Mouse (Mus musculus): Measurements from ENCODE around the gene Depdc5. TPM values are rescaled to one million over a fixed set of nuclear protein-coding genes. Genes with fewer than 3 reads are reported as not detected.
"Not testable (repeated sequence)": the region's sequence is repeated elsewhere in the genome, so short reads cannot be mapped to it uniquely, and the experiment has no call there.

The Depdc5 gene
- polyA plus RNA-seq, 1 experiment from 2014 or later: 36.3 TPM

DNA sequence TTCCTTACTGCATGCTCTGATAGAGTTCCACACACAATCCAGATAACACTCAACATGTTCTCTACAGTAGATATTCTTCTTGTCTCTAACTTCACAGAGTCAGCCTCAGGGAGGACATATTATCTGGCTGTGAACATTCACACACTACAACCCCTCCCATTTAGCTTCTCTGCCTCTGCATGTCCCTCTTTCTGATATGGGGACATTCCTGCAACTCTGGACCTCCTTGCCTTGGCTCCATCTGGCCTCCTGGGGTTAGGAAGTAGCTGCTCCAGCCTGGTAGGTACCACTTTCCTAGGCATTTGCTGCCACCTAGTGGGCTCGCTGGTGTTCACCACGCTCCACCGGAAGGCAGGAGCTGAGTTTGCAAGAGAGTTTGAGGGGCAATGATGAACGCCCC is 169.6 kb downstream of the Depdc5 start:
- ATAC-seq (ENCODE audit: insufficient number of reproducible peaks, insufficient read depth, low FRiP score, low TSS enrichment, low read depth): peak; percentile 73; the same call in 1 of the 2 replicates
- Histone ChIP-seq H3K4me2 (no peak overlapping the region), H3K27ac (no peak overlapping the region), H3K4me3 (replicated peaks) (no peak overlapping the region), H3K27me3 (no peaks in the 10 kb centered on the region), H3K9ac (replicated peaks) (no peak overlapping the region), H3K36me3 (peaks cover 11% of the 10 kb centered on the region), H3K4me1 (replicated peaks) (no peaks in the 10 kb centered on the region), H3K9me3 (no peaks in the 10 kb centered on the region)
- under 1% methylated on average over 4 of the region's 4 CpGs for WGBS

DNA sequence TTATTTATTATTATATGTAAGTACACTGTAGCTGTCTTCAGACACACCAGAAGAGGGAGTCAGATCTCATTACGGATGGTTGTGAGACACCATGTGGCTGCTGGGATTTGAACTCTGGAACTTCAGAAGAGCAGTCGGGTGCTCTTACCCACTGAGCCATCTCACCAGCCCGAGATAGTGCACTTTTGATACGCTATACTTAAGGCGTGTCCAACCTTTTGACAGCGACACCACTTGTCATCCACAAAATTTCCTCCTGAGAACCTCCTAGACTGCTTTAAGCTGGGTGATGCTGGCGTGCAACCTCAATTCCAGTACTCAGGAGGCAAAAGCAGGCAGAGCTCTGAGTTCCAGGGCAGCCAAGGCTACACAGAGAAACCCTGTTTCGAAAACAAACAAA is 170.1 kb downstream of the Depdc5 start:
- not testable (repeated sequence) for H3K9me3 ChIP-seq; H3K36me3 ChIP-seq; H3K4me3 ChIP-seq (replicated peaks); H3K27me3 ChIP-seq; H3K9ac ChIP-seq (replicated peaks); H3K27ac ChIP-seq; ATAC-seq (ENCODE audit: insufficient number of reproducible peaks, insufficient read depth, low FRiP score, low TSS enrichment, low read depth); H3K4me1 ChIP-seq (replicated peaks); H3K4me2 ChIP-seq
- whole genome bisulfite sequencing: 44% methylated on average over 8 of the region's 8 CpGs

DNA sequence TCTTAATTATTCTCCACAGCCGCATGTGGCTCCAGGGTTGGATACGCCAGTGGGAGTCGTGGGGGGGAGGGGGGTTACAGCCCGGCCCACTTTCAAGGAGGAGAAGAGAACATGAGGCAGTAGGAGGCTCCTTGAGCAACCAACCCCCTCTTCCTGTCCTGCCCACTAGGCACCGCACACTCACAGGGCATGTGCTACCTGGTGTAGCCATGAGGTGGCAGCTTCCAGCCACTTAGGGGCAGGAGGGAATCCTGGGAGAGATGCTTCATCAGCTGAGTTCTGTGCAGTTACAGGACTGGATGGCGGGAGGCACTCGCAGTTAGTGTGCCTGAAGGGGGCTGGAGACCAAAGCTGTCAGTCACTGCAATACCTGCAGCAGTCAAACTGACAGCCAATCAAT is 170.6 kb downstream of the Depdc5 start:
- no peak for ATAC-seq (ENCODE audit: insufficient number of reproducible peaks, insufficient read depth, low FRiP score, low TSS enrichment, low read depth)
- H3K4me2 ChIP-seq: no peak overlapping the region
- H3K4me3 ChIP-seq (replicated peaks): no peak overlapping the region
- peaks cover 1% of the 10 kb centered on the region; the same call in 1 of the 2 replicates for H3K36me3 ChIP-seq
- no peaks in the 10 kb centered on the region for H3K9me3 ChIP-seq
- H3K27ac ChIP-seq: no peak overlapping the region
- 14% methylated on average over 7 of the region's 7 CpGs for WGBS
- H3K9ac ChIP-seq (replicated peaks): peak overlapping the region; percentile 34; the same call in 1 of the 2 replicates
- no peaks in the 10 kb centered on the region for H3K4me1 ChIP-seq (replicated peaks)
- H3K27me3 ChIP-seq: no peaks in the 10 kb centered on the region

DNA sequence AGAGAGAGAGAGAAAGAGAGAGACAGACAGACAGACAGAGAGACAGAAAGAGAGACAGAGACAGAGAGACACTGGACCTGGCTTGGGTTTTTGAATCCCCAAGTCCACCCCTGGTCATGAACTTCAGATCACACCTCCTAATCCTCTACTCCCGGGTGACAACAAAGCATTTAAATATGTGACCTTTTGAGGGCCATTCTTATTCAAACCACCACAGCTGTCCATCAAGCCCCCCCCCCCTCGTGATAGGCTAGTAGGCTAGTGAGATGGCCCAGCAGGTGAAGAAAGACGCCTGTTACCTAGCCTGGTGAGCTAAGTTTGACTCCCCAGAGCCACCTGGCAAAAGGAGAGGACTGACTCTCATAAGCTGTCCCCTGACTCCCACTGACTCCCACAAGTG is 171.4 kb downstream of the Depdc5 start:
- no peak overlapping the region for H3K27ac ChIP-seq
- ATAC-seq (ENCODE audit: insufficient number of reproducible peaks, insufficient read depth, low FRiP score, low TSS enrichment, low read depth): no peak
- H3K4me2 ChIP-seq: no peak overlapping the region
- no peaks in the 10 kb centered on the region for H3K36me3 ChIP-seq
- H3K27me3 ChIP-seq: no peaks in the 10 kb centered on the region
- no peak overlapping the region for H3K9ac ChIP-seq (replicated peaks)
- 32% methylated on average over 3 of the region's 3 CpGs for WGBS
- no peaks in the 10 kb centered on the region for H3K9me3 ChIP-seq
- H3K4me3 ChIP-seq (replicated peaks): no peak overlapping the region
- H3K4me1 ChIP-seq (replicated peaks): no peaks in the 10 kb centered on the region

DNA sequence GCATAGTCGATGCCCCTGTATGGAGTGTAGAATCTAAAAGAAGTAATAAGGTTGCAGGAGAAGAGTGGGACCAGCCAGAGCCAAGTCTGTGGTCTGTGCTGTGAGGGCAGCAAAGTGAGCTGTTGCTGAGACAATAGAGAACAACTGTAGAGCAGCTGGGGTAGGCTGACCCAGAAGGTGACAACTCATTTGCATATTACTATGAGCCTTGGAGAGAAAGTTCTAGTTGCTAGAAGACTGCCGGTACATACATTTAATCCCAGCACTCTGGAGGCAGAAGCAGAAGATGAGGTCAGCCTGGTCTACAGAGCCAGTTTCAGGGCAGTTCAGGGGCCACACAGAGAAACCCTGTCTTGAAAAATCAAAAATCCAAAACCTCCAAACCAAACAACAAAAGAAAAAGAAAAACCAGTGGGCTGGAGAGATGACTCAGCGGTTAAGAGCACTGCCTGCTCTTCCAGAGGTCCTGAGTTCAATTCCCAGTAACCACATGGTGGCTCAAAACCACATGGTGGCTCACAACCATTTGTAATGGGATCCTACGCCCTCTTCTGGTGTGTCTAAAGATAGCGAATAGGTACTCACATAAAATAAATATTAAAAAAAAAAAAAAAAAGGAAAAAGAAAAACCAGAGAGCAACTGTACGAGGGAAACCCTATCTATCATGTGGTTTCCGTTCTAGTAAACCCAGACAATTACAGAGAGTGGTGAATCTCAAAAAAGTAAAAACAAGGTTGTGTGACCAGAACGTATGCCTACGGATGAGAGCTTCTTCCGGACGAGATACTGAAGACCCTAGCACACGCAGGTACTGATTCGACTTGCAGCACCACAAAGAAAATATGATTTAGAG is 175.4 kb downstream of the Depdc5 start:
- ATAC-seq (ENCODE audit: insufficient number of reproducible peaks, insufficient read depth, low FRiP score, low TSS enrichment, low read depth): no peak
- no peak overlapping the region for H3K9ac ChIP-seq (replicated peaks)
- H3K4me3 ChIP-seq (replicated peaks): no peak overlapping the region
- peak overlapping the region; percentile 52 for H3K4me2 ChIP-seq
- H3K27ac ChIP-seq: no peak overlapping the region
- H3K4me1 ChIP-seq (replicated peaks): no peaks in the 10 kb centered on the region
- H3K36me3 ChIP-seq: no peaks in the 10 kb centered on the region
- no peaks in the 10 kb centered on the region for H3K9me3 ChIP-seq
- WGBS: 43% methylated on average over 13 of the region's 13 CpGs
- H3K27me3 ChIP-seq: no peaks in the 10 kb centered on the region

DNA sequence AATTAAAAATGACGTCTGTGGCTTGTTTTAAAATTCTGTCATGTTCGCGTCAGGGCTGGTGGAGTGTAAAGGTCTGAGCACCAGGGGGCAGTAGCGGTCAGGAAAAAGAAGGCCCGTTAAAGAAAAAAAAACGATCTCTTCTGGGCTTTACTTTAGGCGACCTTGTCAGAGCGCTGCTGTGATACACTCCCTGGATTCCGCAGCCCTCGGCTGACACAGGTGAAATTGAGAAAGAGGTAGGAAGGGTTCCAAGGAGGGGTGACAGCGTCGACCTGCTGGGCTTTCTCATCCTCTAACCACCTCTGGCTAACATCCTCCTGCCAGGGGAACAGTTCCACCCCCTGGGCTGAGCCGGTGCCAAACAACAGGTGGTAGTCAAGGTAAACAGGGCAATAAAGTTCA is 176.0 kb downstream of the Depdc5 start:
- Histone ChIP-seq H3K4me1 (replicated peaks) (no peaks in the 10 kb centered on the region), H3K27me3 (no peaks in the 10 kb centered on the region), H3K9me3 (no peaks in the 10 kb centered on the region), H3K4me2 (peak overlapping the region; percentile 52), H3K4me3 (replicated peaks) (0 out of 2 replicates have a peak overlapping the region, but pooled peaks have one; percentile 12), H3K9ac (replicated peaks) (0 out of 2 replicates have a peak overlapping the region, but pooled peaks have one; percentile 40), H3K27ac (no peak overlapping the region), H3K36me3 (no peaks in the 10 kb centered on the region)
- 3% methylated on average over 13 of the region's 13 CpGs for WGBS
- no peak for ATAC-seq (ENCODE audit: insufficient number of reproducible peaks, insufficient read depth, low FRiP score, low TSS enrichment, low read depth)

DNA sequence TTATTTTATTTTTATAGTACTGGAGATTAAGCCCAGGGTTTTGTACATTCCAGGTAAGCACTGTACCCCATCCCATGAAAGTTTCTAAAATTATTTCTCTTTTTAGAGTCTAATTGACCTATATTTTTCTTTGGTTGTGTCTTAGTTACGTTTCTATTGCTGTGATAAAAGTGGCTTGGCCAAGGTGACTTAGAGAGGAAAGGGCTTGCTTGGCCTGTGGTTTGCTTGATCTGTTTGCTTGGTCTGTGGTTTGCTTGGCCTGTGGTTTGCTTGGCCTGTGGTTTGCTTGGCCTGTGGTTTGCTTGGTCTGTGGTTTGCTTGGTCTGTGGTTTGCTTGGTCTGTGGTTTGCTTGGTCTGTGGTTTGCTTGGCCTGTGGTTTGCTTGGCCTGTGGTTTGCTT is 177.2 kb downstream of the Depdc5 start:
- not testable (repeated sequence) for H3K4me2 ChIP-seq; H3K9ac ChIP-seq (replicated peaks); H3K36me3 ChIP-seq; H3K27ac ChIP-seq; H3K4me1 ChIP-seq (replicated peaks); ATAC-seq (ENCODE audit: insufficient number of reproducible peaks, insufficient read depth, low FRiP score, low TSS enrichment, low read depth); H3K27me3 ChIP-seq; H3K9me3 ChIP-seq; H3K4me3 ChIP-seq (replicated peaks)
- WGBS: 78% methylated on average over 1 of the region's 1 CpGs

DNA sequence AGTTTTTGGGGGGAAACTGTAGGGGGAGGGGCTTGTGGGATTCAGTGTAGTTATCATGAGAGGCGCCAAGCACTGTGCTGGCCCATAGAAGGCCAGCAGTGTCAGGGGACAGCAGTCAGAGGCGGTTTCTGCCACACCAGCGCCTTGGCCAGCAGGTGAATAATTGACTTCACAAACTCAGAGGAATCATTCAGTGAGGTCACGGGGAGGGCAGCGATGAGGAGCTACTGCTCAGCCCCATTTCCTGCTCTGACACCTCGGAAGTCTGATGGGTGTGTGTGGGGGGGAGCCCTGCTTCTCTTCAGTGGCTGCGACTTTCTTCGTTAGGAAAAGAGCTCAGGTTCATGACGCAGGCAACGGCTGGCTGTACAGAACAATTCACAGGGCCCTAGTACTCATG is 179.9 kb downstream of the Depdc5 start:
- H3K4me2 ChIP-seq: no peak overlapping the region
- no peak for ATAC-seq (ENCODE audit: insufficient number of reproducible peaks, insufficient read depth, low FRiP score, low TSS enrichment, low read depth)
- no peaks in the 10 kb centered on the region for H3K36me3 ChIP-seq
- no peak overlapping the region for H3K27ac ChIP-seq
- H3K9ac ChIP-seq (replicated peaks): no peak overlapping the region
- WGBS: 48% methylated on average over 10 of the region's 10 CpGs
- no peak overlapping the region for H3K4me3 ChIP-seq (replicated peaks)
- H3K27me3 ChIP-seq: no peaks in the 10 kb centered on the region
- H3K4me1 ChIP-seq (replicated peaks): no peaks in the 10 kb centered on the region
- no peaks in the 10 kb centered on the region for H3K9me3 ChIP-seq

Other genes with a start within 250 kb of the Depdc5 start
- gene Pisd, start 78.1 kb upstream of the Depdc5 start, polyA plus RNA-seq (2016; fragmentation: Nextera tagmentation; extraction: Ambion mirVana): 58.6 and 61.9 TPM in 2 replicates
- gene Gm20671, start 36.6 kb upstream of the Depdc5 start, polyA plus RNA-seq (2016; fragmentation: Nextera tagmentation; extraction: Ambion mirVana): not detected in 2 replicates
- gene Prr14l, start 9.4 kb upstream of the Depdc5 start, polyA plus RNA-seq (2016; fragmentation: Nextera tagmentation; extraction: Ambion mirVana): 15.3 and 15.8 TPM in 2 replicates
- 346 and 349 TPM in 2 replicates for gene Ywhah, start 155.1 kb downstream of the Depdc5 start, polyA plus RNA-seq (2016; fragmentation: Nextera tagmentation; extraction: Ambion mirVana)
- not detected in 2 replicates for gene Slc5a1, start 240.5 kb downstream of the Depdc5 start, polyA plus RNA-seq (2016; fragmentation: Nextera tagmentation; extraction: Ambion mirVana)